Mouse (Mus musculus): ENCODE data around the gene Gpr162.

DNA sequence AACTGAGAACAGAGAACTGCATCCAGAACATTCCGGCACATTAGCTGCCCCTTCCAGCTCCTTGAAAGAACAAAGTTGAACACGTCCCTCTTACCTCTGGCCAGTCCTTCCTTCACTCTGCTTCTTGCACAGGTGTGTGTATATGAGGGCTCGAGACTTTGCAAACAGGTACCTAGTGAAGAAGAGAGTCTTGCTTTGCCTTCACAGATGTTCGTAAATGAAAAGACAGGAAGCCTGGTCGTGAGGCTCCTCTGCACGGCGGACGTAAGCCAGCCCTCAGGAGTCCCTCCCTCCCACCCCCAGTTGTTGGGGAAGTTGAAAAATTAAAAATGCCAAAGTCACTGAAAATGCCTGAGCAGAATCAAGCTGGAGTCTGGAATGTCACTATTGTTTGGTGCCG is 24.2 kb upstream of the Gpr162 start, which contains the start of gene Cd4:
- TF ChIP-seq GATA1 (IDR thresholded peaks at IDR 0.05; ENCODE audit: low read length) (no peak), TAL1 (IDR thresholded peaks at IDR 0.05; ENCODE audit: low read length) (no peak)
